Mouse (Mus musculus) small intestine, adult 2 months (tissue): Measurements from ENCODE around the gene 6430628N08Rik. TPM values are rescaled to one million over a fixed set of nuclear protein-coding genes. Genes with fewer than 3 reads are reported as not detected.

Experiments
- H3K27ac ChIP-seq: fragments of 200-500 bp; 2 replicates; pipeline ENCODE4 v1.5.1; 2012; ENCODE audit warnings: low read depth, low read length, control low read depth, inconsistent platforms; ENCODE audit not compliant: insufficient read depth
- H3K27me3 ChIP-seq: fragments of 200-500 bp; 2 replicates; pipeline ENCODE4 v1.6.1; 2012; ENCODE audit warnings: mild to moderate bottlenecking, moderate library complexity, low read length, inconsistent platforms; ENCODE audit not compliant: control insufficient read depth, insufficient read depth
- H3K36me3 ChIP-seq: fragments of 200-500 bp; 2 replicates; pipeline ENCODE4 v1.6.1; 2012; ENCODE audit warnings: mild to moderate bottlenecking, low read length, control low read depth, inconsistent platforms; ENCODE audit not compliant: control insufficient read depth, insufficient read depth
- H3K4me1 ChIP-seq: fragments of 200-500 bp; 2 replicates; pipeline ENCODE4 v1.6.1; 2012; ENCODE audit warnings: low read length, inconsistent platforms, mixed read lengths; ENCODE audit not compliant: control insufficient read depth, insufficient read depth, insufficient read length
- H3K4me3 ChIP-seq: fragments of 200-500 bp; 2 replicates; pipeline ENCODE4 v1.5.1; 2012; ENCODE audit warnings: low read depth, mild to moderate bottlenecking, control low read depth, inconsistent platforms, low read length, moderate library complexity
- CTCF ChIP-seq: fragments of 200-500 bp; IDR thresholded peaks from 2 replicates; pipeline ENCODE4 v1.5.1; 2012; ENCODE audit warnings: low read depth, mild to moderate bottlenecking, control low read depth, inconsistent platforms, low read length, moderate library complexity, mixed read lengths; ENCODE audit not compliant: insufficient replicate concordance, insufficient read length; ENCODE audit errors: extremely low read depth
- POLR2A ChIP-seq: fragments of 200-500 bp; IDR thresholded peaks from 2 replicates; pipeline ENCODE4 v1.6.1; 2012; ENCODE audit warnings: low read depth, mild to moderate bottlenecking, control low read depth, inconsistent platforms, low read length, moderate library complexity
- WGBS: fragments of 180-500 bp; shearing (Covaris S2); methylation state at CpG from one replicate; pipeline ENCODE4 v1.1.7; 2018; 5-methylcytosine and 5-hydroxymethylcytosine counted together
- polyA plus RNA-seq: library from polyadenylated mRNA; depleted of rRNA; stranded (reverse); fragments of >200 nt; gene quantifications from 2 replicates; pipeline ENCODE4 v1.2.3, GENCODE M21; 2012

Gene 6430628N08Rik
- polyA plus RNA-seq, 1 experiment, result not detected

DNA sequence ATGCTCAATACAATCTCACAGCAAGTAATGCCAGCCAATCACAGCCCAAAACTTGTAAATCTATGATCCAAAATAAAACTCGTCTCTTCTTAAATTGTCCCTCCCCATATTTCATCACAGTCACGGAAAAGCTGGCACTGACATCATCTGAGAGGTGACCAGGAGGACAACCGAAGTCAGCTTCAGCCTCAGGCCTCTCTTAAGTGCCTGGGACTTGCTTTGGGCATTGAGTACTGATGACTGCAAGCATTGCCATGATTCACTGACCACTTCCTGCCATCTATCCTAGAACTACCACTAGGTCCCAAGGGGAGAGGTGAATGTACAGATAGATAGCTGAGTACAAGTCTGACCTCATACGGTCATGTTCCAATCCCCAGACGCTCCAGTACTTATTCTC is 32.2 kb downstream of the 6430628N08Rik start:
- H3K4me1 ChIP-seq, result no peaks in the 10 kb centered on the region
- no peaks in the 10 kb centered on the region for H3K36me3 ChIP-seq
- peaks cover 13% of the 10 kb centered on the region for H3K27me3 ChIP-seq
- no peak overlapping the region for H3K27ac ChIP-seq
- no peak overlapping the region for H3K4me3 ChIP-seq
- 78% methylated on average over 5 of the region's 5 CpGs for WGBS
- TF ChIP-seq CTCF (no peak), POLR2A (no peak)

DNA sequence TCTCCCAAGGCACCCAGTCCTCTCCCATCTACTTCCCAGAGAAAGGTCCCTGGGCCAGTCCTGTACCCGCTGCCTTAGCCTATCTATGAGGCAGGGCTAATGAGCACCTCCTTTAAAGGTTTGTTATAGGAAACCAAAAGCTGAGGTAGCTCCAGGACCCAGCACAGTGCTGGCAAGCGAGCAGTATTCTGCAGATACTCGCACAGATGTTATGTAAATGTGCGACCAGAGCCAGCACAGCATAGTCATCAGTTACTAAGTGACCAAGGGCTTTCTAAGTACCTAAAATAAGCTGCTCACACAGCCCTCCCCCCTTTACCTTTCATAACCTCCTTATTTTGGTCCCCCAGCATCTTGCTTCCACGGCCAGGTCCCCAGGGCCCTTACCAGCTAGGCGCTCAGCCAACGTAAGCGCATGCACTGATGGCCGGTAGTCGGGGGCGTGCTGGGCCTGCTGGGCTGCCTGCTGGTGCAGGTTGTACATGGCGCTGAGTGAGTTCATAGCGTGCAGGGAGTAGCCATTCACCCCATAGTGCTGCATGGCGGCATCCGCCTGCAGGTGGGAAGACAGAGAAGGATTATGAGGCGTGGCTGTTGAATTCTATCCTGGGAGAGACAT is 32.9 kb downstream of the 6430628N08Rik start:
- H3K27ac ChIP-seq, result no peak overlapping the region
- TF ChIP-seq POLR2A (no peak), CTCF (no peak)
- peaks cover 8% of the 10 kb centered on the region for H3K27me3 ChIP-seq
- H3K36me3 ChIP-seq, result no peaks in the 10 kb centered on the region
- no peaks in the 10 kb centered on the region for H3K4me1 ChIP-seq
- 76% methylated on average over 16 of the region's 16 CpGs for WGBS
- no peak overlapping the region for H3K4me3 ChIP-seq

DNA sequence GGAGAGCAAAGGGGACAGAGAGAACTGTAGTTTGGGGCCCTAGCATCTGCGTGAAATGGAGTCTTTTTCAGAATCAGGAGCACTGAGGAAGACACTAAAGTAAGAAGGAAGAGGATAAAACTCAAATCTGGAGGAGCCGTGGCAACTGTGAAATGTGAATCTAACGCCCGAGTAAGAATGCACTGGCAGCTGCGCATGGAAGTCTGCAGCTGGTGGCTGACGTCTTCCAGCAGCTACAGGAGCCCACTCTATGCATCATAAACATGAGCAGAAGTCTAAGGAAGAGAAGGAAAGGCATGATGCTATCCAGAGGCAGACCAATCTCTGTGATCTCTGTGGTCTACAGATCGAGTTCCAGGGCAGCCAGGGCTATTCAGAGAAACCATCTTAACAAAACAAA is 37.2 kb downstream of the 6430628N08Rik start:
- Histone ChIP-seq H3K4me3 (no peak overlapping the region), H3K27ac (no peak overlapping the region), H3K36me3 (no peaks in the 10 kb centered on the region), H3K4me1 (no peaks in the 10 kb centered on the region), H3K27me3 (peaks cover 30% of the 10 kb centered on the region)
- 53% methylated on average over 7 of the region's 7 CpGs for WGBS
- TF ChIP-seq CTCF (no peak), POLR2A (no peak)

DNA sequence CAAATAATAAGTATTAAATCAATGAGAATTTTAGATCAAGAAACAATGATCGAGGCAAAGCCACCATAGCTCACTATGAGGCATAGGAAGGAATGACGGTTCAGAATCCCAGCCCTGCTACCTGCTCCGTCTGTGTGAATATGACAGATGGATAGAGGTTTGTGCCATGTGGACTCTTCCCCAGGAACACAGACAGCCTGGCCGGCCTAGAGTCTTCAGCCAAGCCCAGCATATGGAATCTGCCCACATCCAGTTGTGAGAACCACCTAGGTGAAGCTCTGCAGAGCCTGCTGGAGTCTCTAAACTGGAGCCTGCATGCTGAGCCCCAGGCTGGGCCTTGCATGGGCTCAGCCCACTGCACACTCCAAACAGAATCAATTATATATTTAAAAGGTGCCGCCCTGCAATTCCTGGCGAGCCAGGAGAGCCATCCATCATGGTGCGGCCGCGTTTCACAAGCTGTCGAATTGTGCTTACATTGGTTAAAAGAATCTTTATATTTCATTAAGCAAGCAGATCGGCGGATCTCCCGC is 41.2 kb downstream of the 6430628N08Rik start:
- H3K27me3 ChIP-seq, result peaks cover 60% of the 10 kb centered on the region
- H3K4me3 ChIP-seq, result no peak overlapping the region
- no peaks in the 10 kb centered on the region for H3K36me3 ChIP-seq
- H3K27ac ChIP-seq, result no peak overlapping the region
- TF ChIP-seq POLR2A (no peak), CTCF (no peak)
- WGBS, result 44% methylated on average over 13 of the region's 13 CpGs
- H3K4me1 ChIP-seq, result peaks cover 1% of the 10 kb centered on the region

DNA sequence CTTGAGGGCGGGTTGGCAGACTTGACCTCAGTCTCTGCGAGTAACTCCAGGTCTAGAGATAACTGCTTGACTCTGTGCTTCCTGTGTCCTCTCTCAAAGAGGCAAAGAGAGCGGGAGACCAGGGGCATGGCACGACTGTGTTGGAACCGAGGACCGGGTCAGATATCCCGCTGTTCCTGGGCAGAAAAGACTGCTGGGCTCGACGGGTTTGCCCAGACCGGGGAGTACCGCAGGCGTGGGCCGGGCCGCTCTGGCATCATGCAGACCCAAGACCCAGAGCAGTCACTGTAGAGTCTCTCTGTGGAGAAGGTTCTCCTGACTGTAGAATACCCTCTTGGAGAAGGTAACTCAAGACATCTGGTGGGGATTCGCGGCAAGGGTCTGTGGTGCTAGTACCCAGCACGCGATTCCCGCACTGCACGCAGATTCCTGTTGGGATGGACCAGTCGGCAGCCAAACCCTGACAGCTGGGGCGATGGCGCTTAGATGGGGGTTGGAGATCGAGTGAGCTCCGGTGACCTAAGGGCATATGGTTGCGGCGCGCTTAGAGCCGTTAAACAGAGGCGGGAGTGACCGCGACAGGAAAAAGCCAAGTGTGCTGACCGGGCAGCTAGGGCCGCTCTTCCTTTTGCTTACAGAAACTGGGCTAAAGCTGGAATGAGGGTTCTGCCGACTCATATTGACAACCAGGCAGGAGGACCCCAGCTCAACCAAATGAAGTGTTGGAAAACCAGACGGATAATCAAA is 45.5 kb downstream of the 6430628N08Rik start:
- Histone ChIP-seq H3K27ac (no peak overlapping the region), H3K4me3 (no peak overlapping the region), H3K36me3 (no peaks in the 10 kb centered on the region), H3K27me3 (peaks cover 80% of the 10 kb centered on the region), H3K4me1 (peaks cover 13% of the 10 kb centered on the region)
- TF ChIP-seq POLR2A (no peak), CTCF (no peak)
- 2% methylated on average over 36 of the region's 36 CpGs for WGBS

DNA sequence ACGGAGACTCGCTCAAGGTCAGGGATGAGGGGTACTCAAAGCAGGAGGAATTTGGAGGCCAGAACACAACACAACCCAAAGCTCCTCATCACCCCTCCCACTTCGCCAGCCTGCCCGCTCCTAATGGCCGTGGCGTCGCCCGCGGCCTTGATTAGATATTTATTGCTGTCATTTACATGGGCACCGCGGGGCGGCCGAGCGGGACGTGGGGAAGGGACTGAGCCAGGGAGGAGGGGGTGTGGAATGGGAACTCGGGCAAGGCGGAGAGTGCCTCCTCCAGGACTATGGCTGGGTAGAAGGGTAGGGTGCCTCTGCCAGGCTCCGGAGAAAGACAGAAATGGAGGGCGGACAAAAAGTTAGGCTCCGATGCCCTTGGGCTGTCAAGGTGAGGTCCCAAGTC is 46.2 kb downstream of the 6430628N08Rik start:
- TF ChIP-seq CTCF (no peak), POLR2A (no peak)
- Histone ChIP-seq H3K27ac (no peak overlapping the region), H3K36me3 (no peaks in the 10 kb centered on the region), H3K27me3 (peaks cover 86% of the 10 kb centered on the region), H3K4me1 (peaks cover 13% of the 10 kb centered on the region), H3K4me3 (0 out of 2 replicates have a peak overlapping the region, but pooled peaks have one; percentile 13)
- 1% methylated on average over 20 of the region's 20 CpGs for WGBS
